Mouse (Mus musculus) small intestine, adult 2 months (tissue): ENCODE data around the gene Ublcp1. TPM values are rescaled to one million over a fixed set of nuclear protein-coding genes. Genes with fewer than 3 reads are reported as not detected.

Experiments used
- H3K27ac ChIP-seq: fragments of 200-500 bp; 2 replicates; pipeline ENCODE4 v1.5.1; 2012; ENCODE audit warnings: low read depth, low read length, control low read depth, inconsistent platforms; ENCODE audit not compliant: insufficient read depth
- H3K27me3 ChIP-seq: fragments of 200-500 bp; 2 replicates; pipeline ENCODE4 v1.6.1; 2012; ENCODE audit warnings: mild to moderate bottlenecking, moderate library complexity, low read length, inconsistent platforms; ENCODE audit not compliant: control insufficient read depth, insufficient read depth
- H3K36me3 ChIP-seq: fragments of 200-500 bp; 2 replicates; pipeline ENCODE4 v1.6.1; 2012; ENCODE audit warnings: mild to moderate bottlenecking, low read length, control low read depth, inconsistent platforms; ENCODE audit not compliant: control insufficient read depth, insufficient read depth
- H3K4me1 ChIP-seq: fragments of 200-500 bp; 2 replicates; pipeline ENCODE4 v1.6.1; 2012; ENCODE audit warnings: low read length, inconsistent platforms, mixed read lengths; ENCODE audit not compliant: control insufficient read depth, insufficient read depth, insufficient read length
- H3K4me3 ChIP-seq: fragments of 200-500 bp; 2 replicates; pipeline ENCODE4 v1.5.1; 2012; ENCODE audit warnings: low read depth, mild to moderate bottlenecking, control low read depth, inconsistent platforms, low read length, moderate library complexity
- CTCF ChIP-seq: fragments of 200-500 bp; IDR thresholded peaks from 2 replicates; pipeline ENCODE4 v1.5.1; 2012; ENCODE audit warnings: low read depth, mild to moderate bottlenecking, control low read depth, inconsistent platforms, low read length, moderate library complexity, mixed read lengths; ENCODE audit not compliant: insufficient replicate concordance, insufficient read length; ENCODE audit errors: extremely low read depth
- POLR2A ChIP-seq: fragments of 200-500 bp; IDR thresholded peaks from 2 replicates; pipeline ENCODE4 v1.6.1; 2012; ENCODE audit warnings: low read depth, mild to moderate bottlenecking, control low read depth, inconsistent platforms, low read length, moderate library complexity
- WGBS: fragments of 180-500 bp; shearing (Covaris S2); methylation state at CpG from one replicate; pipeline ENCODE4 v1.1.7; 2018; 5-methylcytosine and 5-hydroxymethylcytosine counted together
- polyA plus RNA-seq: library from polyadenylated mRNA; depleted of rRNA; stranded (reverse); fragments of >200 nt; gene quantifications from 2 replicates; pipeline ENCODE4 v1.2.3, GENCODE M21; 2012

Gene Ublcp1
- polyA plus RNA-seq, 1 experiment = 3.1 TPM

DNA sequence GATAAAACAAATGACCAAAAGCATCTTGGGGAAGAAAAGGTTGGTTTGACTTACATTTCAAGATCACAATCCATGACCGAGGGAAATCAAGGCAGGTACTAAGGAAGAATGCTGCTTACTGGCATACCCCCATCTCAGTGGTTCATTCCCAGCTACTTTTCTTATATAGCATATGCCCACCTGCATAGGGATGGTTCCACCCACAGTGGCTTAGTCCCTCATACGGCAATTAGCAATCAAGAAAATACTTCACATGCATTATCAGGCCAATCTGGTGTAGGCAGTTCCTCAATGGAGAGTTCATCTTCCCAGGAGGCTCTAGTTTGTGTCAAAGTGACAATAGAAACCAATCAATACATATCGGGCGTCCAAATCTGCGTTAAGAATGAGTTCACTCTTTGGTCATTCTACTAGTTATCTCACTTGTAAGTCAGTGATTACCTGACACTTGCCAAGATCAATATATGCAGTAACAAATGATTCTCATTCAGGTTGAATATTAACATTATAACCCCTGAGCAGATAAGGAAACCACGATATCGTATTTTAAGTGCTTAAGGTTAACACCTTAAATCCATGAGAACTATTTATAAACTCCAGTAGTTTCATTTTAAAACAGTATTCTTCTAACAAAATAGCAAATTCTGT is 14.9 kb upstream of the Ublcp1 start:
- H3K27ac ChIP-seq = no peak overlapping the region
- H3K4me3 ChIP-seq = no peak overlapping the region
- H3K27me3 ChIP-seq = peaks cover 3% of the 10 kb centered on the region; the same call in 1 of the 2 replicates
- TF ChIP-seq CTCF (no peak), POLR2A (no peak)
- H3K4me1 ChIP-seq = peaks cover 8% of the 10 kb centered on the region; the same call in 1 of the 2 replicates
- H3K36me3 ChIP-seq = no peaks in the 10 kb centered on the region
- 32% methylated on average over 7 of the region's 7 CpGs for WGBS

DNA sequence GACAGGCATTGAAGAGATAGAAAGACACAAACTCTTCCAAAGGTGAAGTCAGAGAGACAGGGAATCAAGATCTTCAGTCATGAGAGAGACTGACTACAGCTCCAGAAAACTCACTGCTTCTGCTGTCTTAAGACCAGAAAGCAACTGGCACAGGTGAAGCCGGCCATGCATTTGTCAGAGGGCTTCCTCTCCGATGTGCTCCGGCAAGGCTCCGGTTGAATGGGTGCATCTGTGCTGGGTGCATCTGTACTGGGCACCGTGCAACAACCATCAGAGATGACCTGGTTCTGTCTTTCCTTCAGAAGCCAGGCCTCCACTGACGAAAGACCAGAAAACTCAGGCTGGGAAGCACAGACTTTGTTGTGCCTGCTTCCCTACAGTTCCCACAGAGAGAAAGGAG is 9.9 kb upstream of the Ublcp1 start:
- WGBS = 95% methylated on average over 6 of the region's 6 CpGs
- Histone ChIP-seq H3K27me3 (no peaks in the 10 kb centered on the region; the same call in 1 of the 2 replicates), H3K4me1 (peaks cover 6% of the 10 kb centered on the region; the same call in 1 of the 2 replicates), H3K36me3 (no peaks in the 10 kb centered on the region), H3K4me3 (no peak overlapping the region), H3K27ac (no peak overlapping the region)
- no peak for TF ChIP-seq POLR2A
- TF ChIP-seq CTCF = no peak

DNA sequence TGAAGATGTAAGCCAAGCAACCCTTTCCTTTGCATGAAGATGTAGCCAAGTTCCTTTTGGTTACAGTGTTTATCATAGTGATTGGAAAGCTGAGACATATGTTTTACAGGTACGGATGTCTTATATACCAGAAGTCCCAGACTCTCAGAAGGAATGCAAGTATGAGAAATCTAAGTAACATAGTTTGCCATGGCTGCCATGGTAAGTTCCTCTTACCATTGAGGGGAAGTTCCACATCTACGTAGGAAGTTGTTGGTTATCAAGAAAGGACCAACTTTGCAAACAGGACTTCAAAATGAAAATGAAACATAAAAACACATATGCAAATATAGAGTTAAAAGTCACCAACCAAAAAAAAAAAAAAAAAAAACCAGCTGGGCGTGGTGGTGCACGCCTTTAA is 8.1 kb upstream of the Ublcp1 start:
- Histone ChIP-seq H3K4me1 (no peaks in the 10 kb centered on the region), H3K36me3 (no peaks in the 10 kb centered on the region), H3K27ac (no peak overlapping the region), H3K27me3 (no peaks in the 10 kb centered on the region), H3K4me3 (no peak overlapping the region)
- TF ChIP-seq CTCF (no peak), POLR2A (no peak)
- WGBS = 82% methylated on average over 4 of the region's 4 CpGs

- TF ChIP-seq CTCF (no peak), POLR2A (no peak)
- Histone ChIP-seq H3K36me3 (no peaks in the 10 kb centered on the region), H3K4me3 (no peak overlapping the region), H3K27me3 (no peaks in the 10 kb centered on the region), H3K4me1 (no peaks in the 10 kb centered on the region), H3K27ac (no peak overlapping the region)
- 82% methylated on average over 2 of the region's 2 CpGs for WGBS
Observed at GRCm38 (mm10) chr11:44476445-44476844, 6.1 kb upstream of the Ublcp1 start.

GRCm38 (mm10) chr11:44475467-44475866 is 5.2 kb upstream of the Ublcp1 start:
- no peaks in the 10 kb centered on the region for H3K4me1 ChIP-seq
- TF ChIP-seq CTCF = no peak
- TF ChIP-seq POLR2A = no peak
- no peaks in the 10 kb centered on the region for H3K27me3 ChIP-seq
- WGBS = 70% methylated on average over 3 of the region's 3 CpGs
- H3K4me3 ChIP-seq = no peak overlapping the region
- no peak overlapping the region for H3K27ac ChIP-seq
- H3K36me3 ChIP-seq = no peaks in the 10 kb centered on the region

- no peaks in the 10 kb centered on the region; the same call in 1 of the 2 replicates for H3K4me1 ChIP-seq
- peak overlapping the region; percentile 91 for H3K4me3 ChIP-seq
- no peaks in the 10 kb centered on the region for H3K36me3 ChIP-seq
- no peak for TF ChIP-seq POLR2A
- TF ChIP-seq CTCF = no peak
- peak overlapping the region; percentile 82 for H3K27ac ChIP-seq
- no peaks in the 10 kb centered on the region for H3K27me3 ChIP-seq
- WGBS = 12% methylated on average over 4 of the region's 4 CpGs
Observed at GRCm38 (mm10) chr11:44471337-44471995, 1.2 kb upstream of the Ublcp1 start.
